Mouse (Mus musculus) liver, adult 2 months (tissue): Measurements from ENCODE around the gene Atp5g3. TPM values are rescaled to one million over a fixed set of nuclear protein-coding genes. Genes with fewer than 3 reads are reported as not detected.

Experiments
- DNase-seq: peaks from one replicate; pipeline ENCODE4 v3.0.0-alpha.2; 2011; ENCODE audit warnings: low read depth, low spot score; ENCODE audit errors: extremely low read depth
- H3K27ac ChIP-seq: fragments of 200-500 bp; replicated peaks from 2 replicates; pipeline ENCODE4 v1.5.1; 2012; ENCODE audit warnings: low read depth, mild to moderate bottlenecking, control low read depth, inconsistent platforms, low read length; ENCODE audit not compliant: insufficient read depth
- H3K27me3 ChIP-seq: fragments of 200-500 bp; 2 replicates; pipeline ENCODE4 v1.6.1; 2012; ENCODE audit warnings: mild to moderate bottlenecking, moderate library complexity, low read length, inconsistent platforms; ENCODE audit not compliant: control insufficient read depth, insufficient read depth
- H3K36me3 ChIP-seq: fragments of 200-500 bp; 2 replicates; pipeline ENCODE4 v1.6.1; 2012; ENCODE audit warnings: low read length, inconsistent platforms; ENCODE audit not compliant: control insufficient read depth, insufficient read depth
- H3K4me1 ChIP-seq: fragments of 200-500 bp; 2 replicates; pipeline ENCODE4 v1.6.1; 2011; ENCODE audit warnings: low read length; ENCODE audit not compliant: control insufficient read depth, insufficient read depth
- H3K4me3 ChIP-seq: fragments of 200-500 bp; 2 replicates; pipeline ENCODE4 v1.5.1; 2011; ENCODE audit warnings: low read depth, mild to moderate bottlenecking, control low read depth, low read length, moderate library complexity; ENCODE audit not compliant: insufficient read depth
- H3K79me2 ChIP-seq: fragments of 200-500 bp; 2 replicates; pipeline ENCODE4 v1.6.1; 2012; ENCODE audit warnings: inconsistent platforms, mild to moderate bottlenecking, low read length, moderate library complexity; ENCODE audit not compliant: control insufficient read depth, insufficient read depth
- H3K9ac ChIP-seq: fragments of 200-500 bp; 2 replicates; pipeline ENCODE4 v1.6.1; 2012; ENCODE audit warnings: low read depth, mild to moderate bottlenecking, control low read depth, inconsistent platforms, low read length
- CTCF ChIP-seq: fragments of 200-500 bp; IDR thresholded peaks from 2 replicates; pipeline ENCODE4 v1.5.1; 2011; ENCODE audit warnings: low read depth, low read length, control low read depth
- POLR2A ChIP-seq: fragments of 200-500 bp; IDR thresholded peaks from 2 replicates; pipeline ENCODE4 v1.6.1; 2011; ENCODE audit warnings: low read length, control low read depth; ENCODE audit not compliant: insufficient read depth; ENCODE audit errors: extremely low read depth
- WGBS: fragments of 180-500 bp; shearing (Covaris S2); methylation state at CpG from one replicate; pipeline ENCODE4 v1.1.7; 2018; 5-methylcytosine and 5-hydroxymethylcytosine counted together
- polyA plus RNA-seq: library from polyadenylated mRNA; depleted of rRNA; stranded (reverse); fragments of >200 nt; gene quantifications from 2 replicates; pipeline ENCODE4 v1.2.3, GENCODE M21; 2012; rRNA removed
- total RNA-seq: library from RNA; depleted of rRNA; stranded (reverse); fragments of >200 nt; gene quantifications from 2 replicates; pipeline ENCODE4 v1.2.3, GENCODE M21; 2014; rRNA removed

Gene Atp5g3
- total RNA-seq (380 and 510 TPM in 2 replicates), polyA plus RNA-seq (749 and 835 TPM in 2 replicates)

DNA sequence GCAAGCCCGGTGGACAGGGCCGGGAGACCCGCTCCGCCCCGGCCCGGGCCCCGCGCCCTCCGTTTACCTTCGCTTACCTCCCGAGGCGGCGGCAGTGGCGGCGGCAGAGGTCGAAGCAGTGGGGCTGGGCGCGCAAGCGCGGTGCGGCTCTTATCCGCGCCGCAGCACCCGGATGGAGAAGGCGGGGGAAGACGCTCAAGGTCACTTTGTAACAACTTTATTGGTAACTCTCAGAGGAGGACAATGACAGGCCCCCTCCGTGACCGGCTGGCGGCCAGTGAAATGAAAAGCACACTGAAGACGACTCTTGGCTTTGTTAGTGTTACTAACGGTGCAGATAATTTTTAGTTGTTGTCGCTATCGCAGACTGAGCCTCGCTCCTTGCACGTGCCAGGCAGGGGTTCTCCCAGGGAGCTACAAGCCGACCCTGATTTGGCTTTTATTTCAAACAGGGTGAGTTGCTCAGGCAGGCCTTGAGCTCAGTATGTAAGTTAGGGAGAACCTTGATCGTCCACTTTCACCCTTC lies at the start of gene Atp5g3:
TSS of gene Atp5g3 (minus strand) at position 152 of the 526 bp plus-strand sequence.
- WGBS, result under 1% methylated on average over 38 of the region's 38 CpGs
- Histone ChIP-seq H3K79me2 (peaks cover 6% of the 10 kb centered on the region; the same call in 1 of the 2 replicates), H3K4me3 (peak within 1 kb of the TSS; percentile 91), H3K27ac (peak within 1 kb of the TSS; percentile 95), H3K36me3 (peaks cover 34% of the 10 kb centered on the region), H3K27me3 (no peaks in the 10 kb centered on the region), H3K9ac (peak within 1 kb of the TSS; percentile 100), H3K4me1 (peaks cover 2% of the 10 kb centered on the region; the same call in 1 of the 2 replicates)
- no peak for TF ChIP-seq CTCF
- peak; percentile 95 for TF ChIP-seq POLR2A
- peak; percentile 83 for DNase-seq

DNA sequence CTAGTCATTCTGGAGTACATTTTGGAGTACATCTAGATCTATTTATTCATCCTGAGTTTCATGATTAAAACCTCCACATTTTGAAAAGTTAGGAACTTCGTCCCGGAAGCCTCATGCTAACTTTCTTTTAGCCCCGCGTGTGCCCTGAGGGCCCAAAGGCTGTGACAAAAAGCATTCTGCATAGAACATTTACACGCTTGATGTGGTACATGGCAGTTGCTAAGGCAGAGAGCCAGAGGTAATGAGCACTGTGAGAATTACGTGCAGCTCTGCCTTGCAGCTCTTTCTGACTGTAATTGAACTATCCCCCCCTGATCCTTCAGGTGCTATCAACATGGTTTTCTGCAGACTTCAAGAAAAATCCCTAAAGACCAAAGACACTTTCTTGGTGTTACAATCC lies 47.2 kb upstream of the Atp5g3 start:
- H3K27ac ChIP-seq, result no peak overlapping the region
- H3K36me3 ChIP-seq, result no peaks in the 10 kb centered on the region
- TF ChIP-seq CTCF (no peak), POLR2A (no peak)
- DNase-seq, result no peak
- H3K4me3 ChIP-seq, result no peak overlapping the region
- no peaks in the 10 kb centered on the region for H3K27me3 ChIP-seq
- no peak overlapping the region for H3K9ac ChIP-seq
- H3K4me1 ChIP-seq, result no peaks in the 10 kb centered on the region
- no peaks in the 10 kb centered on the region for H3K79me2 ChIP-seq
- WGBS, result 94% methylated on average over 6 of the region's 6 CpGs

DNA sequence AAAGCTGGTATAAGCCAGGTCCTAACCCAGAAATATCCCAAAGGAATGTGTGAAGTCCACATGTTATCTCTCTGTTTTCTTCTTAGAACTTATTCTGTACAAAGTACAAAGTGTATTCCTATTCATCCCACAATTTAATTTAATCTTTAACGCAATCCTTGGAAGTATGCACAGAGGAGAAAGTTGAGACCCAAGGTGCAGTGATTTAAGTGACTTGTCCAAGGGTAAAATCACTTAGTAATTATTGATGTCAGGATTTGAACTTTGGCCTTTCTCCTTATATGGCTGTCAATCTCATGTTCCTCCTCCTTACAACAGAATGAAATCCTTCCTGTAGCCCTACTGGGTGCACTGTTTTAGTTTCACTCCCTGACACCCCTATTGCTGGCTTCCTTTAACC lies 42.5 kb upstream of the Atp5g3 start:
- Histone ChIP-seq H3K27me3 (no peaks in the 10 kb centered on the region; the same call in 1 of the 2 replicates), H3K4me3 (no peak overlapping the region), H3K36me3 (no peaks in the 10 kb centered on the region), H3K27ac (no peak overlapping the region), H3K4me1 (no peaks in the 10 kb centered on the region), H3K79me2 (no peaks in the 10 kb centered on the region), H3K9ac (no peak overlapping the region)
- DNase-seq, result no peak
- WGBS, result 93% methylated on average over 1 of the region's 1 CpGs
- no peak for TF ChIP-seq CTCF
- TF ChIP-seq POLR2A, result no peak

DNA sequence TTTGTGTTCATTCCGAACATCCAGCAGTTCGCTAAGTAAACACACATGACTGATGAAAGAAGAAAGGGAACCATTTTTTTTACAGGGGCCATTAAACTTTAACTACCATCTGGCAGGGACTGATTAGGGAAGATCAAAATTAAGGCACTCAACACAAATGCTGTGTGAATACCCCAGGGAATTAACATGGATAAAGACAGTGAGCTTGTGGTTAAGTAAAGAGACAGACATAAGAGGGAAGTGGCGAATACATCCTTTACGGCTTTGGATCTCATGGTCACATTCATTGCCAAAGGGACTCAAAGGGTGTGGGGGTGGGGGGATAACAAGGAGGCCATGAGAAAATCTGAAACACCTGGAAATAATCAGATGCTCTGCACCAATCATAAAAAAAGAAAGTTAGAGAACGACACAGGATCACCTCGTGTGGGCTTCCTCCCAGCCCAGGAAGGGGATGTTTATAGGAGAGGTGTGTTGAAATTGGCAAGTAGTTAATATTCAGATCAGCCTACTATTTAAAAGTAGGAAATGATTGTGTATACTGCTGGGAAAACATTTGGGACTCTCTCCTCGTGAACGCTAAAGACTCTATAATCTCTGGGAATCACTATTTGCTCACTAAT lies 41.6 kb upstream of the Atp5g3 start:
- no peaks in the 10 kb centered on the region for H3K36me3 ChIP-seq
- peak; percentile 26 for DNase-seq
- H3K27ac ChIP-seq, result no peak overlapping the region
- TF ChIP-seq CTCF (no peak), POLR2A (no peak)
- H3K27me3 ChIP-seq, result no peaks in the 10 kb centered on the region; the same call in 1 of the 2 replicates
- no peak overlapping the region for H3K9ac ChIP-seq
- 53% methylated on average over 8 of the region's 8 CpGs for WGBS
- no peaks in the 10 kb centered on the region for H3K4me1 ChIP-seq
- H3K4me3 ChIP-seq, result no peak overlapping the region
- no peaks in the 10 kb centered on the region for H3K79me2 ChIP-seq

DNA sequence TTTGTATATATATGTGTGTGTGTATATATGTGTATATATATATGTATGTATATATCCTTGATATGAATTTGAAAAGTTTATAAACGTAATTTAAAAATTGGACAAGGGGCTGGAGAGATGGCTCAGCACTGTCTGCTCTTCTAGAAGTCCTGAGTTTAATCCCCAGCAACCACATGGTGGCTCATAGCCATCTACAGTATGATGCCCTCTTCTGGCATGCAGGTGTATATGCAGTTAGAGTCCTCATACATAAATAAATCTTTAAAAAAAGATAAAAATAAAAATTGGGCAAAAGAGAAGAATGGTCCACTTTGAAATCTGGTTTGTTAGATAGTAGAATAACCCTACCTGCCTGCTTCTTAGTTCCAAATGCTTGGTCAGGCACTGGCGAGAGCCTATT lies 36.2 kb upstream of the Atp5g3 start:
- Histone ChIP-seq H3K27ac (no peak overlapping the region), H3K9ac (no peak overlapping the region), H3K27me3 (no peaks in the 10 kb centered on the region; the same call in 1 of the 2 replicates), H3K4me3 (no peak overlapping the region), H3K4me1 (no peaks in the 10 kb centered on the region), H3K79me2 (no peaks in the 10 kb centered on the region), H3K36me3 (no peaks in the 10 kb centered on the region)
- no peak for DNase-seq
- 82% methylated on average over 2 of the region's 2 CpGs for WGBS
- no peak for TF ChIP-seq POLR2A
- no peak for TF ChIP-seq CTCF

DNA sequence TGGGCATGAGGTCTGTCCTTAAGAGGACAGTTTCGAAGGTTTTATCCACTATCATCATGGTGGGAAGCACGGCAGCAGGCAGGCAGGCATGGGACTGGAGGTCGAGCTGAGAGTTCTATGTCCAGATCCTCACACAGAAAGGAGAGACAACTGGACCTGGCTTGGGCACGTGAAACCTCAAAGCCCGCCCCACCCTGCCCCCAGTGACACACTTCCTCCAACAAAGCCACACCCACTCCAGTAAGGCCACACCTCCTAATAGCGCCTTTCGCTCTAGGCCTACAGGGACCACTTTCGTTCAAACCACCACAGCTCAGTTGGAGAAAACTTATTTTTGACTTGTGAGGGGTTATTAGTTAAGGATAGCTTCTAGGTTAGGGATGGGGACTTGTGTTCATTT lies 32.6 kb upstream of the Atp5g3 start:
- H3K27me3 ChIP-seq, result no peaks in the 10 kb centered on the region
- H3K36me3 ChIP-seq, result no peaks in the 10 kb centered on the region
- WGBS, result 90% methylated on average over 8 of the region's 8 CpGs
- H3K4me3 ChIP-seq, result no peak overlapping the region
- no peaks in the 10 kb centered on the region for H3K79me2 ChIP-seq
- H3K27ac ChIP-seq, result no peak overlapping the region
- H3K9ac ChIP-seq, result no peak overlapping the region
- H3K4me1 ChIP-seq, result peaks cover 5% of the 10 kb centered on the region; the same call in 1 of the 2 replicates
- DNase-seq, result no peak
- no peak for TF ChIP-seq POLR2A
- TF ChIP-seq CTCF, result no peak
